Mouse (Mus musculus) lung, adult 10 weeks (tissue): ENCODE measurements around the gene Znhit2. TPM values are rescaled to one million over a fixed set of nuclear protein-coding genes. Genes with fewer than 3 reads are reported as not detected.

Experiments used
- polyA plus RNA-seq: library from polyadenylated mRNA; stranded (reverse); fragments of 350-450 nt; fragmentation: Illumina TruSeq; extraction: RNeasy Lipid Tissue Mini Kit (QIAGEN cat#74804); gene quantifications from one replicate; pipeline ENCODE4 v1.2.3, GENCODE M21; 2014; ENCODE audit warnings: low read depth, low replicate concordance; ENCODE audit not compliant: insufficient read depth

Gene Znhit2
- polyA plus RNA-seq, result 21.2 TPM

DNA sequence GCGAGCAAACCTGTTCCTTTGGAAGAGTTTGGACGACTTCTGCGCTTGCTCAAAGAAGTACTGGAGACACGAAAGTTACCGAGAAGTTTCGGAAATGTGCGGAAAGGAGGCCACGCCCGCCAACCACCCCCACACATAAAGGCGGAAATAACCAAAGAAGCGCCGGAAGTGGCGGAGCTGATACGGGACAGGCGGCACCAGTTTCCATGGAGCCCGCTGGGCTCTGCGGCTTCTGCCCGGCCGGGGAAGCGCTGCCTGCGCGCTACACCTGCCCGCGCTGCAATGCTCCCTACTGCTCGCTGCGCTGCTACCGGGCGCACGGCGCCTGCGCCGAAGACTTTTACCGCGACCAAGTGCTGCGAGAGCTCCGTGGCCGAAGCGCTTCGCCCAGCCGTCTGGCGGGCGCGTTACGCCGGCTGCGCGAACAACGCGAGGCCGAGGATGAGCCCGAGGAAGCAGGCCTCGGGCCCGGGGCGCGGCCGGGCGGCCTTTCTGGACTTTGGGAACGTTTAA, at the start of gene Znhit2:
Gene Znhit2 (plus strand): TSS at position 172 of the 513 bp plus-strand sequence.

GRCm38 (mm10) chr19:6015511-6016315, 45.3 kb upstream of the Znhit2 start, which contains the start of gene Capn1:
Capn1 (minus strand) TSS chr19:6015897.

DNA sequence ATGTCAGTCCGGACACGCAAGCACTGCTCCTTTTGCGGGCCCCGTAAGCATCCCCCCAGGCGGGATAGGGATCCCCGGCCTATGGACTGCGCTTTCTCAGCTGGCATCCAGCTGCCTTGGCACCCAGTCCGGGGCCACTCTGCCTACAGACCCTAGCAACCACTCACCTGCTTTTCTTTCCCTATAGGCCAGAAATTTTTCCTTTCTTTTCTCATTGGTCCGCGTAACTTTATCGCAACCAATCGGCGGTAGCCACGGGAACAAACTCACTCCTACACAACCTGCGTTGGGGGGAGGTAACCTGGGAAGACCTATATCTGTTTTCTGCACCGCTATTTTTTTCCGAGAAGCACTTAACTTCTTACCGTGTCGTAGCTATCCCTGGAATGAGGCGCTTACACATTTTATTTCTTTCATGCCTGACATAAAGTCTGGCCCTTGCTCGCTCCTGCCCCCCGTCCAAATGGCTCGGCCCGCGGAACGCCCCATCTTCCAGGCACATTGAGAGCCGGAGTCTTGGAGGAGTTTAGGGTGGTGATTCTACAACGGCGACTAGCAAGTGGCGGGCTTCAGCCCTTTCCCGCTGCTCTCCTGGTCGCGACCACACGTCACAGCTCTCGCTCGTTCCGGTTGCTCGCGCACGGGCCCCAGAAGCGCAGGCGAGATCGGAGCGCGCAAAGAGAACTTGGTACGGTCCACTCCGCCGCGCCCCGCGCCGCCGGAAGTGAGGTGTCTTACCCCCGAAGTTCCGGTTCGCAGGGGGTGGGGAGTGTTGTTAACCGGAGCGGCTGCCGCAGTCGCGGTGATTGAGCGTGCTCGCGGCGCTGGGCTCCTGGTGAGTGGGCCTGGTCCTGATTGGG, 14.5 kb upstream of the Znhit2 start, which contains the start of gene Syvn1:
Gene Syvn1 (plus strand): TSS at position 283 of the 860 bp plus-strand sequence.

GRCm38 (mm10) chr19:6057313-6058096, 3.5 kb upstream of the Znhit2 start, which contains the start of the genes Mrpl49 and Fau:
Mrpl49 (minus strand) TSS chr19:6057785.
Fau (plus strand) TSS chr19:6057844.

GRCm38 (mm10) chr19:6067724-6068415, 6.9 kb downstream of the Znhit2 start, which contains the start of gene Tm7sf2:
Tm7sf2 (minus strand) TSS chr19:6068373.

GRCm38 (mm10) chr19:6076564-6077393, 15.8 kb downstream of the Znhit2 start, which contains the start of gene Vps51:
Vps51 (minus strand) TSS chr19:6077231.

GRCm38 (mm10) chr19:6079983-6080480, 19.0 kb downstream of the Znhit2 start, which contains the start of gene Tmem262:
Tmem262 (plus strand) TSS chr19:6080033.

DNA sequence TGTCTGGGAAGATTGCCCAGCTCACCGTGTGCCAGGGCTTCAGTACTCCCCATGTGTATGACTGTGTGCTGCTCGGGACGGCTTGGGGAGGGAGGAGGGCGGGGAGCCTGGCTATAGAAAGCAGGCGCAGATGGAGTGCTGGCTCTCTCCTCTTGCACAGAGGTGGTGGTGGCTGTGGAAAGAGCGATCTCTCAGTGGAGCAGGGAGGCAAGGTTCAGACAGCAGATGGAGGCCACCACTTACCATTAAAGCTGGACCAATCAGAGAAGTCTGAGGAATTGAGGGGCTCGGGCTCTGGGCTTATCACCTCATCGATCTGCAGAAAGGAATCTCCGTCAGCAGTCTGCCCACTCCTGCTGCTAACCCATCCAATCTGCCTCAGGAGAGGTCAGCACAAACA, 21.2 kb downstream of the Znhit2 start, which contains the start of gene Gm28374:
Gene Gm28374 (minus strand): TSS at position 101 of the 400 bp plus-strand sequence.

GRCm38 (mm10) chr19:6084478-6085248, 23.7 kb downstream of the Znhit2 start, which contains the start of the genes Zfpl1 and Cdca5:
Zfpl1 (minus strand) TSS chr19:6084956.
Cdca5 (plus strand) TSS chr19:6084983.

GRCm38 (mm10) chr19:6094119-6094518, 33.1 kb downstream of the Znhit2 start, which contains the start of gene AC131692.1:
AC131692.1 (plus strand) TSS chr19:6094419.

GRCm38 (mm10) chr19:6105586-6105985, 44.6 kb downstream of the Znhit2 start, which contains the start of gene Naaladl1:
Naaladl1 (plus strand) TSS chr19:6105782.

Other genes starting within 250 kb of the Znhit2 start
- gene Frmd8, start 185.9 kb upstream of the Znhit2 start, polyA plus RNA-seq, result 15.0 TPM
- 10.0 TPM for gene Slc25a45, start 183.4 kb upstream of the Znhit2 start, polyA plus RNA-seq
- gene Tigd3, start 167.0 kb upstream of the Znhit2 start, polyA plus RNA-seq, result 0.60 TPM
- 39.4 TPM for gene Dpf2, start 148.2 kb upstream of the Znhit2 start, polyA plus RNA-seq
- gene Cdc42ep2, start 136.4 kb upstream of the Znhit2 start, polyA plus RNA-seq, result 15.7 TPM
- gene Pola2, start 97.0 kb upstream of the Znhit2 start, polyA plus RNA-seq, result 10.7 TPM
- gene Slc22a20, start 75.0 kb upstream of the Znhit2 start, polyA plus RNA-seq, result not detected
- 30.1 TPM for gene Capn1, start 45.3 kb upstream of the Znhit2 start, polyA plus RNA-seq
- 23.8 TPM for gene Syvn1, start 14.6 kb upstream of the Znhit2 start, polyA plus RNA-seq
- gene Mrpl49, start 3.4 kb upstream of the Znhit2 start, polyA plus RNA-seq, result 25.9 TPM
- 2,086 TPM for gene Fau, start 3.3 kb upstream of the Znhit2 start, polyA plus RNA-seq
- gene Tm7sf2, start 7.2 kb downstream of the Znhit2 start, polyA plus RNA-seq, result 10.4 TPM
- 30.5 TPM for gene Vps51, start 16.0 kb downstream of the Znhit2 start, polyA plus RNA-seq
- gene Tmem262, start 18.8 kb downstream of the Znhit2 start, polyA plus RNA-seq, result not detected
- gene Gm28374, start 21.1 kb downstream of the Znhit2 start, polyA plus RNA-seq, result not detected
- 30.3 TPM for gene Zfpl1, start 23.8 kb downstream of the Znhit2 start, polyA plus RNA-seq
- gene Cdca5, start 23.8 kb downstream of the Znhit2 start, polyA plus RNA-seq, result 0.73 TPM
- not detected for gene AC131692.1, start 33.2 kb downstream of the Znhit2 start, polyA plus RNA-seq
- not detected for gene Naaladl1, start 44.6 kb downstream of the Znhit2 start, polyA plus RNA-seq
- gene Sac3d1, start 57.5 kb downstream of the Znhit2 start, polyA plus RNA-seq, result 9.6 TPM
- gene Snx15, start 67.1 kb downstream of the Znhit2 start, polyA plus RNA-seq, result 19.4 TPM
- gene Batf2, start 79.8 kb downstream of the Znhit2 start, polyA plus RNA-seq, result 4.7 TPM
- 47.3 TPM for gene Arl2, start 80.4 kb downstream of the Znhit2 start, polyA plus RNA-seq
- 0.18 TPM for gene Majin, start 123.2 kb downstream of the Znhit2 start, polyA plus RNA-seq
- 0.64 TPM for gene Gpha2, start 165.2 kb downstream of the Znhit2 start, polyA plus RNA-seq
- 22.8 TPM for gene Ppp2r5b, start 174.7 kb downstream of the Znhit2 start, polyA plus RNA-seq
- gene Atg2a, start 180.5 kb downstream of the Znhit2 start, polyA plus RNA-seq, result 6.0 TPM
- 75.5 TPM for gene Ehd1, start 215.5 kb downstream of the Znhit2 start, polyA plus RNA-seq
- gene Cdc42bpg, start 245.3 kb downstream of the Znhit2 start, polyA plus RNA-seq, result 44.0 TPM